13 mouse cellular contexts compared by ENCODE assay signal in genomic region chr1:159034952-159035351, GRCm38 (mm10). TPM values are rescaled to one million over a fixed set of nuclear protein-coding genes. Genes with fewer than 3 reads are reported as not detected.
DNase-seq lines count a peak whose midpoint lies in the region; ATAC-seq and TF ChIP-seq lines count a peak whose summit lies in the region.
"Had no signal": no experiment of that assay in that cellular context is flagged by ENCODE, and none has a peak within 500 bp of the region (broad histone marks: within the 10 kb centered on the region; RNA-seq: fewer than 3 reads in every experiment).

No protein-coding gene starts in this region.

- H3K36me3 ChIP-seq in lung, postnatal 0 days (ENCODE audit: insufficient read depth, low read length) = no peaks in the 10 kb centered on the region
- no peaks in the 10 kb centered on the region for H3K36me3 ChIP-seq in thymus, adult 2 months (ENCODE audit: control insufficient read depth, insufficient read depth, low read length)
- H3K36me3 ChIP-seq: heart, embryonic 15.5 days had no signal

- no peak for TF ChIP-seq EP300 in lung, postnatal 0 days (IDR thresholded peaks at IDR 0.05)

- H3K4me3 ChIP-seq in lung, postnatal 0 days (ENCODE audit: low read depth, low read length) = no peak overlapping the region
- no peak overlapping the region for H3K4me3 ChIP-seq in lung, adult 2 months (replicated peaks; ENCODE audit: extremely low read depth, low read depth, low read length)
- H3K4me3 ChIP-seq in thymus, adult 2 months (ENCODE audit: control insufficient read depth, insufficient read depth, low read length) = no peak overlapping the region
- H3K4me3 ChIP-seq: heart, embryonic 15.5 days had no signal

- no peak overlapping the region for H3K9ac ChIP-seq in lung, postnatal 0 days (replicated peaks; ENCODE audit: low read depth)
- H3K9ac ChIP-seq: heart, embryonic 15.5 days had no signal

- no peaks in the 10 kb centered on the region for H3K27me3 ChIP-seq in lung, postnatal 0 days (replicated peaks; ENCODE audit: insufficient read depth, low read length)
- H3K27me3 ChIP-seq in thymus, adult 2 months (ENCODE audit: control insufficient read depth, insufficient read depth, low read length) = no peaks in the 10 kb centered on the region
- H3K27me3 ChIP-seq: heart, embryonic 15.5 days had no signal

- H3K9me3 ChIP-seq in lung, postnatal 0 days (ENCODE audit: low read length) = no peaks in the 10 kb centered on the region
- H3K9me3 ChIP-seq: heart, embryonic 15.5 days had no signal

- H3K4me1 ChIP-seq in lung, postnatal 0 days (ENCODE audit: insufficient read depth, low read depth, low read length) = no peaks in the 10 kb centered on the region
- no peaks in the 10 kb centered on the region for H3K4me1 ChIP-seq in lung, adult 2 months (ENCODE audit: control insufficient read depth, insufficient read depth, low read length)
- no peaks in the 10 kb centered on the region for H3K4me1 ChIP-seq in thymus, adult 2 months (replicated peaks; ENCODE audit: control insufficient read depth, insufficient read depth, low read length)

- peak; percentile 17 to 40 for DNase-seq in adrenal gland, adult (ENCODE audit: inconsistent age in 2 of 2, low spot score in 1 of 2)
- no peak for DNase-seq in adrenal gland, postnatal 4 days (ENCODE audit: low spot score in 2 of 2)
- DNase-seq in lung, postnatal 0 days (ENCODE audit: low spot score) = peak; percentile 7
- DNase-seq in lung, adult 2 months = no peak
- peak; percentile 60 to 65 for DNase-seq in heart, postnatal 14 days
- DNase-seq in lung, postnatal 36 days = peak; percentile 6
- no peak for DNase-seq in thymus, adult 2 months
- no peak for DNase-seq in right cerebral cortex, postnatal 10 days (ENCODE audit: low spot score in 2 of 2)

- no peak for TF ChIP-seq POLR2A in lung, adult 2 months (IDR thresholded peaks at IDR 0.05; ENCODE audit: borderline replicate concordance, extremely low read depth, low read depth, low read length)
- no peak for TF ChIP-seq POLR2A in thymus, adult 2 months (IDR thresholded peaks at IDR 0.05; ENCODE audit: control insufficient read depth, extremely low read depth, insufficient read depth, low read length, poor library complexity)

- TF ChIP-seq CTCF in lung, postnatal 0 days (IDR thresholded peaks at IDR 0.05) = no peak
- TF ChIP-seq CTCF in lung, adult 2 months (IDR thresholded peaks at IDR 0.05; ENCODE audit: insufficient read depth, low read length) = no peak
- no peak for TF ChIP-seq CTCF in thymus, adult 2 months (IDR thresholded peaks at IDR 0.05; ENCODE audit: borderline replicate concordance, control insufficient read depth, extremely low read depth, insufficient read depth, low read length, poor library complexity)

- intact Hi-C loops in heart, postnatal 14 days (cut with DNase I) = no loop called here

- peak; percentile 35; the same call in 1 of the 2 replicates for ATAC-seq in lung, postnatal 0 days
- ATAC-seq: activated CD4-positive, CD25-positive, alpha-beta regulatory T cell, adult 4 months; intestine, embryonic 16.5 days; midbrain, embryonic 16.5 days had no signal

- WGBS in lung, postnatal 0 days = 61% methylated on average over 2 of the region's 2 CpGs
- WGBS in lung, adult 2 months = 40% methylated on average over 2 of the region's 2 CpGs
- 85% methylated on average over 2 of the region's 2 CpGs for WGBS in thymus, adult 2 months

- no peak overlapping the region for H3K27ac ChIP-seq in lung, postnatal 0 days (ENCODE audit: low read length)
- no peak overlapping the region for H3K27ac ChIP-seq in thymus, adult 2 months (ENCODE audit: control insufficient read depth, insufficient read depth, low read length)
- H3K27ac ChIP-seq: heart, embryonic 15.5 days had no signal

- no peak overlapping the region for H3K4me2 ChIP-seq in lung, postnatal 0 days (replicated peaks; ENCODE audit: low read depth, low read length)
- H3K4me2 ChIP-seq: heart, embryonic 15.5 days had no signal

RNA-seq across cellular contexts. Expression of gene Pappa2, which starts 54.7 kb away (rescaled TPM):
- total RNA-seq in adrenal gland, postnatal 4 days (2021) = 1 to 10 TPM in 1 of 2 experiments, under 1 TPM in 1; 0.90 to 2.8 TPM
- 0.57 and 0.81 TPM in 2 replicates for polyA plus RNA-seq in lung, postnatal 0 days (2015; fragmentation: Nextera tagmentation; extraction: Ambion mirVana)
- polyA plus RNA-seq in lung, adult 2 months (2012; rRNA removed) = 0.12 and 0.21 TPM in 2 replicates
- under 1 TPM; 0.34 to 0.41 TPM for total RNA-seq in heart, postnatal 14 days (2021)
- polyA plus RNA-seq in thymus, adult 2 months (2012; rRNA removed) = 0.62 and 0.73 TPM in 2 replicates
- total RNA-seq: ES-E14 had no signal

Comparison
In these comparisons a context has a peak if more than half of its experiments do, and no peak if none do; other contexts are left out.
1. DNase-seq: peak in adrenal gland, adult (2 of 2), lung, postnatal 0 days (single experiment), heart, postnatal 14 days (2 of 2) and lung, postnatal 36 days (single experiment); none in adrenal gland, postnatal 4 days (0 of 2), lung, adult 2 months (single experiment), thymus, adult 2 months (single experiment) and right cerebral cortex, postnatal 10 days (0 of 2).